8 mouse cellular contexts compared by ENCODE assay signal in genomic region chr3:108536517-108537260, GRCm38 (mm10). TPM values are rescaled to one million over a fixed set of nuclear protein-coding genes. Genes with fewer than 3 reads are reported as not detected.
A peak's percentile ranks its signal among the peaks of the same experiment; 100 is the strongest.
DNase-seq lines count a peak whose midpoint lies in the region; ATAC-seq and TF ChIP-seq lines count a peak whose summit lies in the region.

TSS of gene 5330417C22Rik (minus strand) at chr3:108536536.

- peak within 1 kb of the TSS; percentile 28 for H3K4me3 ChIP-seq in intestine, postnatal 0 days (ENCODE audit: low read depth, low read length)
- H3K4me3 ChIP-seq in limb, embryonic 10.5 days: peak within 1 kb of the TSS; percentile 54
- peak within 1 kb of the TSS; percentile 40 for H3K4me3 ChIP-seq in midbrain, embryonic 11.5 days (ENCODE audit: low read depth, low read length)
- peak within 1 kb of the TSS; percentile 14; the same call in 1 of the 2 replicates for H3K4me3 ChIP-seq in spleen, adult 2 months (ENCODE audit: extremely low read depth, insufficient read depth, insufficient read length)

- H3K27me3 ChIP-seq in intestine, postnatal 0 days (replicated peaks; ENCODE audit: control insufficient read depth, insufficient read depth, low read length): peaks cover 7% of the 10 kb centered on the region
- peaks cover 49% of the 10 kb centered on the region for H3K27me3 ChIP-seq in limb, embryonic 10.5 days (ENCODE audit: low read depth, poor library complexity, severe bottlenecking)
- H3K27me3 ChIP-seq in midbrain, embryonic 11.5 days (ENCODE audit: control insufficient read depth, insufficient read depth, low read length): peaks cover 8% of the 10 kb centered on the region
- peaks cover 5% of the 10 kb centered on the region; the same call in 1 of the 2 replicates for H3K27me3 ChIP-seq in spleen, adult 2 months (ENCODE audit: control insufficient read depth, insufficient read depth, low read length)

- H3K9ac ChIP-seq in intestine, postnatal 0 days (ENCODE audit: low read depth, low read length): no peak within 1 kb of the TSS
- H3K9ac ChIP-seq in midbrain, embryonic 11.5 days (ENCODE audit: low read length): peak within 1 kb of the TSS; percentile 46; the same call in 1 of the 2 replicates

- H3K4me2 ChIP-seq in intestine, postnatal 0 days (replicated peaks; ENCODE audit: low read depth): peak within 1 kb of the TSS; percentile 56
- H3K4me2 ChIP-seq in midbrain, embryonic 11.5 days: peak within 1 kb of the TSS; percentile 96

- no peaks in the 10 kb centered on the region for H3K9me3 ChIP-seq in intestine, postnatal 0 days (ENCODE audit: control insufficient read depth)
- no peaks in the 10 kb centered on the region for H3K9me3 ChIP-seq in limb, embryonic 10.5 days (replicated peaks)
- no peaks in the 10 kb centered on the region for H3K9me3 ChIP-seq in midbrain, embryonic 11.5 days (ENCODE audit: control insufficient read depth, low read length)

- H3K27ac ChIP-seq in intestine, postnatal 0 days (ENCODE audit: low read depth, low read length): no peak within 1 kb of the TSS
- H3K27ac ChIP-seq in limb, embryonic 10.5 days: no peak within 1 kb of the TSS
- no peak within 1 kb of the TSS for H3K27ac ChIP-seq in midbrain, embryonic 11.5 days (ENCODE audit: low read depth, low read length)
- no peak within 1 kb of the TSS for H3K27ac ChIP-seq in spleen, adult 2 months (ENCODE audit: insufficient read depth, low read length)

- 0 out of 2 replicates have a peak, but pooled peaks cover 5% of the 10 kb centered on the region for H3K4me1 ChIP-seq in intestine, postnatal 0 days (replicated peaks; ENCODE audit: control insufficient read depth, insufficient read depth, low read length)
- peaks cover 11% of the 10 kb centered on the region for H3K4me1 ChIP-seq in limb, embryonic 10.5 days
- H3K4me1 ChIP-seq in midbrain, embryonic 11.5 days (ENCODE audit: control insufficient read depth, insufficient read depth, low read length): peaks cover 5% of the 10 kb centered on the region; the same call in 1 of the 2 replicates
- peaks cover 4% of the 10 kb centered on the region for H3K4me1 ChIP-seq in spleen, adult 2 months (ENCODE audit: control insufficient read depth, insufficient read depth, insufficient read length)

- peak; percentile 16 for DNase-seq in gastrocnemius, postnatal 10 days
- DNase-seq in gastrocnemius, adult 18-20 months (ENCODE audit: low spot score): no peak
- DNase-seq in cerebellum, adult 9-10 months: peak; percentile 50
- peak; percentile 86 to 90 for DNase-seq in frontal cortex, postnatal 14 days (ENCODE audit: low spot score in 2 of 2)
- peak; percentile 65 for DNase-seq in limb, embryonic 10.5 days (ENCODE audit: low spot score)
- peak; percentile 97 for DNase-seq in midbrain, embryonic 11.5 days (ENCODE audit: low spot score, missing footprints)
- peak; percentile 26 to 31 for DNase-seq in spleen, adult 2 months (ENCODE audit: low read depth in 1 of 2, low spot score in 2 of 2)

- no peak for TF ChIP-seq CTCF in intestine, postnatal 0 days (IDR thresholded peaks at IDR 0.05; ENCODE audit: low read depth)
- no peak for TF ChIP-seq CTCF in spleen, adult 2 months (IDR thresholded peaks at IDR 0.05; ENCODE audit: extremely low read depth, insufficient read depth, insufficient read length, insufficient replicate concordance)

- 1% methylated on average over 35 of the region's 35 CpGs for WGBS in intestine, postnatal 0 days
- WGBS in limb, embryonic 10.5 days: 2% methylated on average over 35 of the region's 35 CpGs
- WGBS in midbrain, embryonic 11.5 days: 1% methylated on average over 34 of the region's 35 CpGs
- WGBS in spleen, adult 2 months: under 1% methylated on average over 35 of the region's 35 CpGs

- no peaks in the 10 kb centered on the region for H3K36me3 ChIP-seq in intestine, postnatal 0 days (ENCODE audit: control insufficient read depth, insufficient read depth)
- H3K36me3 ChIP-seq in limb, embryonic 10.5 days: no peaks in the 10 kb centered on the region
- no peaks in the 10 kb centered on the region for H3K36me3 ChIP-seq in midbrain, embryonic 11.5 days (ENCODE audit: control insufficient read depth, insufficient read depth, low read length)
- H3K36me3 ChIP-seq in spleen, adult 2 months (ENCODE audit: control insufficient read depth, insufficient read depth, low read length): no peaks in the 10 kb centered on the region

- ATAC-seq in intestine, postnatal 0 days: peak; percentile 28; the same call in 1 of the 2 replicates
- ATAC-seq in midbrain, embryonic 11.5 days (ENCODE audit: low FRiP score): peak; percentile 85

- no peak for TF ChIP-seq POLR2A in spleen, adult 2 months (IDR thresholded peaks at IDR 0.05; ENCODE audit: low read depth, low read length)

RNA-seq across cellular contexts. Expression of gene 5330417C22Rik, which starts in this region (rescaled TPM):
- under 1 TPM; 0.19 to 0.25 TPM for total RNA-seq in gastrocnemius, postnatal 10 days (2021)
- total RNA-seq in gastrocnemius, adult 18-20 months (2021): not detected
- 8.6 and 10.8 TPM in 2 replicates for polyA plus RNA-seq in intestine, postnatal 0 days (2015; fragmentation: Nextera tagmentation; extraction: Ambion mirVana)
- polyA plus RNA-seq in limb, embryonic 10.5 days (2016; fragmentation: Nextera tagmentation; extraction: Ambion mirVana): 0.28 and 0.40 TPM in 2 replicates
- polyA plus RNA-seq in midbrain, embryonic 11.5 days (2014; fragmentation: Nextera tagmentation; extraction: Ambion mirVana): 2.7 and 2.9 TPM in 2 replicates
- polyA plus RNA-seq in spleen, adult 2 months (2012; rRNA removed): 2.2 and 2.5 TPM in 2 replicates

Comparison
In these comparisons a context has a peak if more than half of its experiments do, and no peak if none do; other contexts are left out.
1. Peak in DNase-seq in gastrocnemius, postnatal 10 days; RNA of the gene not detected or under 1 TPM.
2. Peak in DNase-seq and H3K4me3 ChIP-seq in limb, embryonic 10.5 days; RNA of the gene not detected or under 1 TPM.